Mouse (Mus musculus) CH12.LX (cell line): Measurements from ENCODE around the gene Zmpste24. TPM values are rescaled to one million over a fixed set of nuclear protein-coding genes. Genes with fewer than 3 reads are reported as not detected.

Source experiments
- DNase-seq: peaks from one replicate; pipeline ENCODE4 v3.0.0-alpha.2; 2013; ENCODE audit errors: extremely low read depth
- H3K27ac ChIP-seq: 2 replicates; pipeline ENCODE4 v1.5.1; 2012; ENCODE audit warnings: low read depth, mild to moderate bottlenecking, control low read depth, moderate library complexity; ENCODE audit not compliant: insufficient read depth
- H3K27me3 ChIP-seq: replicated peaks from 2 replicates; pipeline ENCODE3; 2012; ENCODE audit warnings: inconsistent platforms
- H3K36me3 ChIP-seq, 2 experiments: replicated peaks in 1 of 2; 2 replicates each; pipeline versions ENCODE3 to v1.6.1; 2012; ENCODE audit warnings: inconsistent platforms in 1 of 2, low read length in 1 of 2, mild to moderate bottlenecking in 1 of 2, mixed read lengths in 1 of 2, moderate library complexity in 1 of 2; ENCODE audit not compliant: control insufficient read depth in 1 of 2, insufficient read depth in 1 of 2
- H3K4me1 ChIP-seq, 2 experiments: 2 replicates each; pipeline ENCODE4 v1.6.1; 2012; ENCODE audit warnings: inconsistent platforms in 1 of 2, moderate library complexity in 1 of 2; ENCODE audit not compliant: insufficient read depth in 2 of 2, control insufficient read depth in 1 of 2
- H3K4me2 ChIP-seq: 2 replicates; pipeline ENCODE4 v1.6.1; 2012; ENCODE audit warnings: low read depth, mild to moderate bottlenecking, control low read depth; ENCODE audit not compliant: poor library complexity, insufficient read depth, severe bottlenecking
- H3K4me3 ChIP-seq, 3 experiments: fragments of 150-350 bp in 1 of 3; sonication (generic) in 1 of 3; replicated peaks in 1 of 3; 2 replicates each; pipeline versions ENCODE3 to v1.5.1; 2011 to 2012; ENCODE audit warnings: low read depth in 2 of 3, low read length in 2 of 3, mild to moderate bottlenecking in 2 of 3, moderate library complexity in 2 of 3, control low read depth in 1 of 3, improper control_type of control experiment in 1 of 3, inconsistent platforms in 1 of 3, mixed read lengths in 1 of 3; ENCODE audit not compliant: poor library complexity in 1 of 3
- H3K79me2 ChIP-seq: replicated peaks from 2 replicates; pipeline ENCODE4 v1.6.1; 2012; ENCODE audit warnings: mild to moderate bottlenecking, moderate library complexity; ENCODE audit not compliant: control insufficient read depth, poor library complexity, insufficient read depth, severe bottlenecking; ENCODE audit errors: extremely low read depth
- H3K9ac ChIP-seq: 2 replicates; pipeline ENCODE4 v1.6.1; 2012; ENCODE audit warnings: low read depth, mild to moderate bottlenecking, control low read depth, moderate library complexity; ENCODE audit not compliant: insufficient read depth
- H3K9me3 ChIP-seq: replicated peaks from 2 replicates; pipeline ENCODE3; 2012; ENCODE audit warnings: low read length, inconsistent platforms, mixed read lengths
- CTCF ChIP-seq, 2 experiments: IDR thresholded peaks in 1 of 2; conservative IDR thresholded peaks in 1 of 2; 2 replicates each; pipeline ENCODE4 v1.5.1; 2011 to 2012; ENCODE audit warnings: low read depth in 2 of 2, low read length in 2 of 2, improper control_type of control experiment in 1 of 2, inconsistent platforms in 1 of 2, mild to moderate bottlenecking in 1 of 2, moderate library complexity in 1 of 2
- E2F4 ChIP-seq: IDR thresholded peaks from 2 replicates; pipeline ENCODE4 v1.6.1; 2011; ENCODE audit warnings: low read depth, low read length, improper control_type of control experiment; ENCODE audit not compliant: insufficient replicate concordance
- ELF1 ChIP-seq: IDR thresholded peaks from 2 replicates; pipeline ENCODE4 v1.6.1; 2014; ENCODE audit warnings: low read depth, mild to moderate bottlenecking, inconsistent platforms, low read length, improper control_type of control experiment
- EP300 ChIP-seq: IDR thresholded peaks from 2 replicates; pipeline ENCODE4 v1.6.1; 2011; ENCODE audit warnings: low read length, improper control_type of control experiment
- GABPA ChIP-seq: IDR thresholded peaks from 2 replicates; pipeline ENCODE4 v1.6.1; 2012; ENCODE audit warnings: low read depth, low read length, improper control_type of control experiment, inconsistent platforms; ENCODE audit not compliant: insufficient replicate concordance
- HCFC1 ChIP-seq: IDR thresholded peaks from 2 replicates; pipeline ENCODE4 v1.6.1; 2012; ENCODE audit warnings: low read depth, mild to moderate bottlenecking, inconsistent platforms, low read length, improper control_type of control experiment
- IRF4 ChIP-seq: IDR thresholded peaks from 2 replicates; pipeline ENCODE4 v1.6.1; 2014; ENCODE audit warnings: low read depth, mild to moderate bottlenecking, inconsistent platforms, low read length, improper control_type of control experiment
- JUN ChIP-seq: IDR thresholded peaks from 2 replicates; pipeline ENCODE4 v1.6.1; 2011; ENCODE audit warnings: low read depth, mild to moderate bottlenecking, low read length, improper control_type of control experiment, moderate library complexity; ENCODE audit not compliant: insufficient read depth
- KAT2A ChIP-seq: IDR thresholded peaks from 2 replicates; pipeline ENCODE4 v1.6.1; 2012; ENCODE audit warnings: low read length, improper control_type of control experiment, inconsistent platforms; ENCODE audit not compliant: insufficient replicate concordance
- MAFK ChIP-seq: IDR thresholded peaks from 2 replicates; pipeline ENCODE4 v1.6.1; 2011; ENCODE audit warnings: low read length, improper control_type of control experiment; ENCODE audit not compliant: insufficient replicate concordance
- MAX ChIP-seq: IDR thresholded peaks from 2 replicates; pipeline ENCODE4 v1.6.1; 2011; ENCODE audit warnings: low read length, improper control_type of control experiment
- MAZ ChIP-seq: IDR thresholded peaks from 2 replicates; pipeline ENCODE4 v1.6.1; 2012; ENCODE audit warnings: low read depth, mild to moderate bottlenecking, inconsistent platforms, low read length, improper control_type of control experiment, moderate library complexity
- MEF2A ChIP-seq: IDR thresholded peaks from 2 replicates; pipeline ENCODE4 v1.6.1; 2014; ENCODE audit warnings: low read depth, mild to moderate bottlenecking, inconsistent platforms, low read length, improper control_type of control experiment, borderline replicate concordance
- MXI1 ChIP-seq: IDR thresholded peaks from 2 replicates; pipeline ENCODE4 v1.6.1; 2011; ENCODE audit warnings: mild to moderate bottlenecking, low read depth, low read length, improper control_type of control experiment
- MYC ChIP-seq: IDR thresholded peaks from 2 replicates; pipeline ENCODE4 v1.6.1; 2011; ENCODE audit warnings: low read depth, mild to moderate bottlenecking, improper control_type of control experiment, low read length
- NELFE ChIP-seq: IDR thresholded peaks from 2 replicates; pipeline ENCODE4 v1.6.1; 2011; ENCODE audit warnings: low read depth, low read length, improper control_type of control experiment
- NRF1 ChIP-seq: IDR thresholded peaks from 2 replicates; pipeline ENCODE4 v1.6.1; 2014; ENCODE audit warnings: low read depth, mild to moderate bottlenecking, inconsistent platforms, low read length, improper control_type of control experiment, moderate library complexity
- POLR2A ChIP-seq: IDR thresholded peaks from 2 replicates; pipeline ENCODE4 v1.6.1; 2011; ENCODE audit warnings: low read depth, mild to moderate bottlenecking, improper control_type of control experiment, low read length
- POLR2AphosphoS2 ChIP-seq: IDR thresholded peaks from 2 replicates; pipeline ENCODE4 v1.6.1; 2011; ENCODE audit warnings: low read depth, low read length, improper control_type of control experiment
- RAD21 ChIP-seq: IDR thresholded peaks from 2 replicates; pipeline ENCODE4 v1.6.1; 2011; ENCODE audit warnings: low read depth, mild to moderate bottlenecking, low read length, improper control_type of control experiment, moderate library complexity
- SIN3A ChIP-seq: IDR thresholded peaks from 2 replicates; pipeline ENCODE4 v1.6.1; 2012; ENCODE audit warnings: low read length, improper control_type of control experiment, inconsistent platforms
- SMC3 ChIP-seq: IDR thresholded peaks from 2 replicates; pipeline ENCODE4 v1.6.1; 2011; ENCODE audit warnings: low read depth, low read length, improper control_type of control experiment
- TBP ChIP-seq: conservative IDR thresholded peaks from 2 replicates; pipeline ENCODE4 v1.6.1; 2011; ENCODE audit warnings: low read depth, low read length, improper control_type of control experiment
- TCF12 ChIP-seq: IDR thresholded peaks from 2 replicates; pipeline ENCODE4 v1.6.1; 2014; ENCODE audit warnings: low read depth, mild to moderate bottlenecking, inconsistent platforms, low read length, improper control_type of control experiment
- UBTF ChIP-seq: IDR thresholded peaks from 2 replicates; pipeline ENCODE4 v1.6.1; 2012; ENCODE audit warnings: low read depth, mild to moderate bottlenecking, inconsistent platforms, low read length, improper control_type of control experiment, moderate library complexity
- USF2 ChIP-seq: conservative IDR thresholded peaks from 2 replicates; pipeline ENCODE4 v1.6.1; 2011; ENCODE audit warnings: low read depth, low read length, improper control_type of control experiment
- ZC3H11A ChIP-seq: IDR thresholded peaks from 2 replicates; pipeline ENCODE4 v1.6.1; 2012; ENCODE audit warnings: low read depth, mild to moderate bottlenecking, inconsistent platforms, low read length, improper control_type of control experiment
- ZMIZ1 ChIP-seq: IDR thresholded peaks from 2 replicates; pipeline ENCODE4 v1.6.1; 2012; ENCODE audit warnings: low read depth, mild to moderate bottlenecking, inconsistent platforms, low read length, improper control_type of control experiment
- ZNF384 ChIP-seq: IDR thresholded peaks from 2 replicates; pipeline ENCODE4 v1.6.1; 2012; ENCODE audit warnings: low read depth, low read length, improper control_type of control experiment, inconsistent platforms
- dilution Hi-C: fragments of 300-500 bp; cut with MboI; formaldehyde crosslinking; loops from 2 replicates; pipeline ENCODE4 v1.14.3; 2020; ENCODE audit warnings: low sequenced_read_pairs; ENCODE audit not compliant: extremely low pct_unique_long_range_greater_than_20kb, extremely low pct_ligation_motif_present
- in situ Hi-C: fragments of 300-500 bp; cut with MboI; formaldehyde crosslinking; loops from 3 replicates; pipeline ENCODE4 v1.14.3; 2019; ENCODE audit warnings: low sequenced_read_pairs, low pct_ligation_motif_present, low pct_unique_long_range_greater_than_20kb, mixed read lengths
- polyA plus RNA-seq: library from polyadenylated mRNA; unstranded; fragments of >175 nt; gene quantifications from 2 replicates; pipeline ENCODE4 v1.2.1, GENCODE M21; 2012; ENCODE audit warnings: low read depth; ENCODE audit not compliant: insufficient read length
- total RNA-seq, 2 experiments: library from RNA; depleted of rRNA; stranded (reverse); fragments of 300-350 nt in 1 of 2; fragments of >200 nt in 1 of 2; gene quantifications; 2 replicates each; pipeline ENCODE4 v1.2.3; 2012 to 2014

Zmpste24 gene
- 22.3 and 30.4 TPM in 2 replicates for total RNA-seq (2012; rRNA removed)
- total RNA-seq (2014; rRNA removed), result 55.7 and 58.1 TPM in 2 replicates
- 52.8 and 59.1 TPM in 2 replicates for polyA plus RNA-seq

DNA sequence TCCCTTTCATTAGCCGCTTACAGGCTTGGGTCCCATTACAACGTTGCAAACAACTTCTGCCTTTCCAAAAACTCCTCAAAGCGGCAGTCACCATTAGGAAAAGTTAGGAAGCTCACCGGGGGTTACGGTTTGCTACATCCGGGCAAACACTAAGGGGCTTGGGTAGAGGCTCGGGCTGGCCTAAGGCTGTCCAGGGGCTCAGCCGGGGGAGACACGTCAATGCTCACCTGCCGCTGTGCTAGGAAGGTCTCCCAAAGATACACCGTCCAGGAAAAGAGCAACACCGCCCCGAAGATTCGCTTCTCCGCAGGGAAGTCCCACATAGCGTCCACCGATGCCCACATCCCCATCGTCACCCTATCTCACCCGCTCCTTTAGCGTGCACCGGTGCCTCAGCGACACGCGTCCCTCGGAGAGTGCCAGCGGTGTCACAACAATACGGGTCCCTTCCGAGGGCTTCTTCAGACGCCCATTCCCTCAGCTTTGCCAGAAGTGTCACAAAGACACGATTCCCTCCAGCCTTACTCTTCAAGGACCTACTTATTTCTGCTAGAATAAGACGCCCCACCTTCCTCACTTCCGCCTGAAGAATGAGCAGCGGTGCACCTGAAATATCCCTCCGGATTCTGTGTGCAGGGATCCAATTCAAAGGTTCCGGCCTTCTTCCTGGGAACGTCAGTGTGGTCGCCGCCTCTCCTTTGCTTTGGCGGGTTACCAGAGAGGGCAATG, at the start of gene Zmpste24:
Gene Zmpste24, minus strand, starts transcription at position 592 of the 729 bp plus-strand sequence.
- DNase-seq, result peak; percentile 97
- Histone ChIP-seq H3K9ac (peak within 1 kb of the TSS; percentile 73), H3K36me3 (peaks cover 25 to 27% of the 10 kb centered on the region in 2 experiments), H3K4me1 (peaks cover 3 to 8% of the 10 kb centered on the region in 2 experiments; a peak in 3 of 4 replicates), H3K4me3 (peak within 1 kb of the TSS; percentile 84 to 96 (median 94)), H3K79me2 (peaks cover 14% of the 10 kb centered on the region), H3K27ac (peak within 1 kb of the TSS; percentile 47), H3K4me2 (peak within 1 kb of the TSS; percentile 87), H3K27me3 (peaks cover 3% of the 10 kb centered on the region), H3K9me3 (peaks cover 2% of the 10 kb centered on the region)
- dilution Hi-C loops, result no loop called here
- TF ChIP-seq MAFK (no peak), ZC3H11A (no peak), MAZ (peak; percentile 44; the same call in 1 of the 2 replicates), TBP (peak; percentile 89), POLR2AphosphoS2 (no peak), MYC (no peak), ELF1 (peak; percentile 87), CTCF (conservative IDR thresholded peaks at IDR 0.05 in 1 of 2, IDR thresholded peaks at IDR 0.05 in 1 of 2; ENCODE audit: low read depth in 2 of 2, low read length in 2 of 2) (no peak), EP300 (no peak), MXI1 (peak; percentile 78; the same call in 1 of the 2 replicates), ZNF384 (no peak), UBTF (0 out of 2 replicates have a peak, but pooled peaks have one; percentile 47), IRF4 (peak; percentile 59; the same call in 1 of the 2 replicates), SIN3A (peak; percentile 89), ZMIZ1 (no peak), MAX (peak; percentile 33; the same call in 1 of the 2 replicates), MEF2A (no peak; the same call in 1 of the 2 replicates), SMC3 (no peak), E2F4 (no peak; the same call in 1 of the 2 replicates), HCFC1 (peak; percentile 91), GABPA (no peak), USF2 (no peak), KAT2A (peak; percentile 62; the same call in 1 of the 2 replicates), NELFE (peak; percentile 86), NRF1 (no peak), POLR2A (peak; percentile 77), TCF12 (peak; percentile 76), RAD21 (no peak), JUN (no peak)
- in situ Hi-C loops, result no loop called here
